Mouse (Mus musculus): Measurements from ENCODE around the gene Paxip1.

DNA sequence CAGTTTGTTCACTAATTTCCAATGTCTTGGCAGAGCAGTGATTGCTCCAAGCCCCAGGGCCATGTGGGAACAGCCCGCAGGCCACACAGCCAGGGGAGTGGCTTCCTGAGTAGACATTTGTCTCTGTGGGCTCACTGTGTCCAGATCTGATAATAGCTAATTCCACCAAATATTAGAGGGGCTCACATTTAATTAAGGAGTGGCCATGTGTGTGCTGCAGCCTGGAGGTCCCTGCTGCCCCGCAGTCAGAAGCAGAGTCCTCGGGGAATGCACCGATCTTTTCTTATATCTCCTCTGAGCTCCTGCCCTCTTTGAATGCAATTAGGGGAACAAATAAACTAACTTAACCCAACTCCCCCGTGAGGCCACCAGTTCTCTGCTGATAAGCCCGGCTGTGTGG is 84.9 kb downstream of the Paxip1 start:
- TF ChIP-seq CTCF (IDR thresholded peaks at IDR 0.05 in 2 of 3, conservative IDR thresholded peaks at IDR 0.05 in 1 of 3; ENCODE audit: control insufficient read depth in 1 of 3, insufficient read depth in 1 of 3, low read depth in 2 of 3, low read length in 3 of 3, poor library complexity in 1 of 3, severe bottlenecking in 1 of 3) (no peak), RCOR1 (IDR thresholded peaks at IDR 0.05; ENCODE audit: low read depth, low read length) (no peak), USF1 (IDR thresholded peaks at IDR 0.05; ENCODE audit: low read depth, low read length) (no peak), EP300 (IDR thresholded peaks at IDR 0.05; ENCODE audit: low read depth in 1 of 2, low read length in 2 of 2) (no peak), ZNF384 (IDR thresholded peaks at IDR 0.05; ENCODE audit: low read depth, low read length) (no peak), BHLHE40 (IDR thresholded peaks at IDR 0.05; ENCODE audit: borderline replicate concordance, low read depth, low read length) (no peak), TCF12 (IDR thresholded peaks at IDR 0.05; ENCODE audit: low read depth, low read length) (no peak), NELFE (IDR thresholded peaks at IDR 0.05; ENCODE audit: low read depth, low read length) (no peak), GATA1 (IDR thresholded peaks at IDR 0.05; ENCODE audit: low read depth, low read length) (no peak), TAL1 (IDR thresholded peaks at IDR 0.05; ENCODE audit: low read length) (no peak), MAFK (IDR thresholded peaks at IDR 0.05; ENCODE audit: borderline replicate concordance, low read depth, low read length) (no peak), POLR2A (IDR thresholded peaks at IDR 0.05; ENCODE audit: control insufficient read depth in 1 of 2, insufficient read depth in 1 of 2, low read depth in 1 of 2, low read length in 2 of 2, poor library complexity in 1 of 2) (no peak)
